Mouse (Mus musculus) right cerebral cortex, postnatal 4 days (tissue): Measurements from ENCODE around the gene Cd200r1.

Experiments used
- DNase-seq: peaks from one replicate; pipeline ENCODE4 v3.0.0-alpha.2; 2022

Cd200r1 gene

DNA sequence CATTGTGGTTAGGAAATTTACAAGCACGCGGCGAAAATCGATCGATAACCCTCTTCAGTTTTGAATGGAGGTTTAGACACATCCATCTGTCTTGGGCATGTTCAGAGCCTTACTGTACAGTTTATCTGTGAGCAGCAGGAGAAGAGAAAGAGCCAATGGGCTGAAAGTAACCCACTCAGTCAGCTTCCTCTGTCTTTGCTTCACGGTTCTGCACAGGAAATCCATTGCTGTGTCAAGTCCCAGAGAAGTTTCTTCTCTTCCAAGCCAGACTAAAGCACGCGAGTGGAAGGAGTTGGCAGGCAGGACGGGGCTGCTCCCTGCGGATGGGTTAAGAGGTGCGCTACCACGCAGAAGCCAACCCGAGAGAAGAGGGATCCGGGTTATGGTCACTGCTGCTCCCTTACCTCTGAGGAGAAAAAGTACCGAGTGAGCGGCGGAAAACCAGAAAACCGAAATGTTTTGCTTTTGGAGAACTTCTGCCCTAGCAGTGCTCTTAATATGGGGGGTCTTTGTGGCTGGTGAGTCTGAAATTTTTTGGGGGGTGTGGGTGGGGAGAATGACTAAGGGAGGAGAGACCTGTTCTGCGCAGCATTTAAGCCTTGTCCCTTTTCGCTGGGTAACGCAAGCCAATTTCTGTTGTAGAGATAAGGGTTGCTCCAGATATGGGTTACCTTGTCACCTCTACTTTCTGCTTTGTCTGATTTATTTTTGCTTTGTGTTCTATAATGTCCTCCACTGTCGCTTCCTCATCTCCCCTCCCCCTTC is at the start of gene Cd200r1:
TSS of gene Cd200r1 (plus strand) at position 182 of the 765 bp plus-strand sequence.
- no peak for DNase-seq

DNA sequence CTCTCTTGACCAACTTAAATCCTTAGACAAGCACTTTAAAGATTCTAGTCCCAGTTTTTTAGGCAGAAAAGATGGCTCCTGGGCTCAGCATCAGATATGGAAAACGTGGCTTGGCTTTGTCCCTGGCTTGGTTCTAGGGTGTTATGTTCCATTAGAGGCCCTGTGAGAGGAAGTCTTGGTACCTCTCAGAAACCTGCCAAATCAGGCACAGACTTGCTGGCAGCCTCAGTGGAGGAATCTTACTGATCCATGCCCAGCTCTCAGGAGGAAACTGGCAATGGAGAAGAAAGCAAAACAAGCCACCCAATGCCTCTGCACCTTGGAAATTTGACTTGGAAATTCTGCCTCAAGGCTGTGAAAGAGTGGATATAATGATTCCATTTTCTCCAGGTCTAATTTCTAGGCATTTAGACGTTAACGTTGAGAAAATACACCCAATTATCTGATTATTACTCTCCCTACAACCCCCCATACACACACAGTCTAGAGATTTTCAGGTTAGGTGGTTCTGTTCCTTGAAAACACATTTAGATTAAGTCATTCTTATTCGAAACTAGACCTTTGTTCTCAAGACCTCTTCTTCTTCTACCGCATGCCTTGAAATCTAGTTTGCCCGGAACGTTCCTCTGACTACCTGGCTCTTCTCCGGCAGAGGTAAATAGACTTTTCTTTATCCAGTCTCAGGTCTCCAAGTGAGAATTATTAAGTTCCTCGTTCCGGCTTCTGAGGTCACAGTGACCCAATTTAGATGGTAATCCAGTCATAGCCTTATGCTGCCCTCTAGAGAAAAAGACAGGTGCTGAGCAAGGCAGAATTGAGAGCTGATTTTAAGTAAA is 49.0 kb upstream of the Cd200r1 start:
- DNase-seq, result no peak

DNA sequence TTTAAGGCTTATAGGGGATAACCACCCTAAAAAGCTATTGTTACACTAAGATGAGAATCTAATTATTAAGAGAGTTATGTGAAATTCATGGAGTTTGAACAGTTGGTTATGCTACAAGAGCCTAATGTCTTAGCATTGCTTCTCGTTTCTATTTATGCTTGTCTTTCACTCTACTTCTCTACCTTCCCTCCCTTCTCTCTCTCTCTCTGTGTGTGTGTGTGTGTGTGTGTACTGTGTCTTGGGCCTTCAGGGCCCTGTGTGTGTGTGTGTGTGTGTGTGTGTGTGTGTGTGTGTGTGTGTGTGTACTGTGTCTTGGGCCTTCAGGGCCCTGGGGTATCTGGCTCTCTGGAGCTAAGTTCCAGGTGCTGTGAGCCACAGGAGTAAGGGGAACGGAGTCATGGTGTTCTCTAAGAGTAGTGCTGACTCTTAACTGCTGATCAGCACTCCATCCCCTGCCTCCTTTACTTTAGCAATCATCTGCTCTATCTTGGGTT is 48.3 kb upstream of the Cd200r1 start:
- no peak for DNase-seq

DNA sequence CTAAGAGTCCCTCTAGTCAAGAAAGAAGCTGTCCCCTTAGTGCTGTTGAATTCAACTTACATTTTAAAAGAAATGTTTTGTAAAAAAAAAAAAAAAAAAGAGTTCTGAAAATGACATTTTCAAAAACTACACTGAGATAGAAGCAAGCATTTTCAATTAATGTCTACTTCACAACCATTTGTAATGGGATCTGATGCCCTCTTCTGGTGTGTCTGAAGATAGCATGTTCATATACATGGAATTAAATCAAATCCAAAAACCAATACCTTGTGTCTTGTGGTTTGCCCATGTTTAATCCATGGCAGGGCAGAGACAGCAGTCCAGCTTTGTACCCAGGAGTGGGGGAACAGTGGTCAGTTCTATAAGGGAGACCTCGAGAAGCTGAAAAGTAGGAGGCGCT is 47.7 kb upstream of the Cd200r1 start:
- DNase-seq, result no peak

DNA sequence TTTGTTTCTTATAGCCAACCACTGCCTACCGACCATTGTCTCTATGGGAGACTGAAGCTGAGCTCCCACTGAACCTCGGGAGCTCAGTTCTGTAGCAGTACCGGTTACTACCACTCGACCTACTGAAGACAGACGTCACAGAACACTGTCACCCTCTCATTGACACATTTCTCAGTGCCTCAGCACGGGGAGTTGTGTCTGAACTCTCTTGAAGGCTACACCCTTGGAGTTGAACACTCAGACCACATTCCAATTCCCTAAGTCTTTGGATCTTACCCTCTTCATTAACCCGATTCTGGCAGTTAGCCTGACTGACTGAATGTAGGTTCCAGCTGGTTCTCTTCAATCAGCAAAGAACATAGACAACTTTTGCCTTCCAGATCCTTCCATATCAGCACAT is 46.2 kb upstream of the Cd200r1 start:
- DNase-seq, result no peak

DNA sequence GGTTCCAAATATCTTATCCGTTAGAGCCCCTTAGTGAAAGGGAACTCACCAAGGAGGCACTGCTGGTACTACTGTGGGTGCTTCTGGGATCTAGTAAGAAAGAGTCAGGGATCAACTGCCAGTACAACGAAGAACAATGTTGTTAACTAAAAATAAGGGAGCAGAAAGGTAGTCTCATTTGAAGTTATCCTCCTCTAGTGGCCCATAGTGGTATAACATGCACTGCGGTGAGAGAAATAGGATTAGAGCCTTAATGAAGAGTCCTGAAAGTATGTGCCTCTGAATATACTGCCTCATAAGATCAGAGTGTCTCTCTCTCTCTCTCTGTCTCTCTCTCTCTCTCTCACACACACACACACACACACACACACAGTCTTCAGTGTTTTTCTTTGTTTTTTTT is 45.0 kb upstream of the Cd200r1 start:
- DNase-seq, result no peak

DNA sequence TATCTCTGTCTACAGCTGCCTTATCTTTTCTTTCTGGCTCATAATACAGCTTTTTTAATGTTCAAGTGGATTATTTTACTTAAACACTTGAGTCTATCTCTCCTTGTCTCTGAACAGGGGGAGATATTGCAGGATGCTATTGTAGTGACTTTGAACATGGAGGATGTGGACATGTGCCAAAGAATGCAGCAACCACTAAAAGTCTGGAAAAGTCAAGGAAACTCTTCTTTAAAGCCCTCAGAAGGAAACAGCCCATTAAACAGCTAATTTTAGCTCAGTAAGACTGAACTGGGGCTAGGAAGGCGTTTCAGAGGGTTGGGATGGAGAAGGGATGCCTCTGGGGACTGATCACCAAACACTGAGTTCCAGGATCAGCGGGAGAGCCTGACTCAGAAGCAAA is 42.9 kb upstream of the Cd200r1 start:
- no peak for DNase-seq

DNA sequence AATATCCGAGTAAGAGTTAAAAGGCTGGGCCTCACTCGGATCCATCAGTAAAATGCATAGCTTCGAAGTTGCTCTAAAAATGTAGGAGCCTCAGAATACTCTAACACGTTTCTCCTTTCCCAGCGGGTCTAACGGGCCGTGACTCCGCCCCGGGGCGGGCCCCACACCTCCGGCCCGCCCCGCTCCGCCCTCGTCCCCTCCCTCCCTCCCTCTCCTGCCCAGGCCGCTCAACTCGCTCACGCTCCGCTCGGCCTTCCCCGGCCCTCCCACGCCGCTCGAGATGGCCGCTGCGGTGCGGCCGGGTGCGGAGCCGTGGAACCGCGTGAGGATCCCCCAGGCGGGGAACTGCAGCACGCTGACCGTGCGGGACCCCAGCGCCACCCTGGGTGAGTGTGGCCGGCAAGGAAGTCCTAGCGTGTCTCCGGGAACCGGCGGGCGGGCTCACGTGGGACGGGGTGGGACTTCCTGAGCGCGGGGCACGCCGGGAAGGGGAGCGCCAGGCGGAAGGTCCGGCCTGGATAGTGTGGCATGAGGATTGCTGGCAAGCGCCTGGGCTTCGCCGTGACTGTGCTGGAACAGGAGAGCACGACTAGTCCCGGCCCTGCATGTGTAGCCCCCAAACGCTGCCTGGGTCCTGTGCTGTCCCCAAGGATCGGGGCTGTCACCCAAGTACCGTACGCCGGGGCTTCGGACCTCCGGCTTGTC is 41.3 kb upstream of the Cd200r1 start, which contains the start of gene Nepro:
TSS of gene Nepro (plus strand) at position 219 of the 705 bp plus-strand sequence.
- DNase-seq, result peak; percentile 89

DNA sequence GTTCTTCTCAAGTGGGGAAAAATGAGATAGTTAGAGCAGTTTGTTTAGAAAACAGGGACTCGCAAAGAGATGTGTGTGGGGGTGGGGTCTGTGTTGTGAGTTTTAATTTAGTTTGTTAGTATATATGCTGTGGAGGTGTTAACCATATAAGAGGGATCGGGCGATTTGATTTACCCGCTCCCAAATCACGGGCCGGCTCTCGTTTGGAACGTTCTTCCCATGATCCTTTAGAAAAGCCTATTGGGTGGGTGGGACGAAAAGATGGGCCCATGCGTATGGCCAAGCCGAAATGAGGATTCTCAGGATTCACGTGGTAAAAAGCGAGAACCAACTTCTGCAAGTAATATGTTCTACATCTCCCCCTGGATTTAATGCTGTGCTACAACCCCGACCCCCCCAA is 40.7 kb upstream of the Cd200r1 start:
- peak; percentile 47 for DNase-seq

DNA sequence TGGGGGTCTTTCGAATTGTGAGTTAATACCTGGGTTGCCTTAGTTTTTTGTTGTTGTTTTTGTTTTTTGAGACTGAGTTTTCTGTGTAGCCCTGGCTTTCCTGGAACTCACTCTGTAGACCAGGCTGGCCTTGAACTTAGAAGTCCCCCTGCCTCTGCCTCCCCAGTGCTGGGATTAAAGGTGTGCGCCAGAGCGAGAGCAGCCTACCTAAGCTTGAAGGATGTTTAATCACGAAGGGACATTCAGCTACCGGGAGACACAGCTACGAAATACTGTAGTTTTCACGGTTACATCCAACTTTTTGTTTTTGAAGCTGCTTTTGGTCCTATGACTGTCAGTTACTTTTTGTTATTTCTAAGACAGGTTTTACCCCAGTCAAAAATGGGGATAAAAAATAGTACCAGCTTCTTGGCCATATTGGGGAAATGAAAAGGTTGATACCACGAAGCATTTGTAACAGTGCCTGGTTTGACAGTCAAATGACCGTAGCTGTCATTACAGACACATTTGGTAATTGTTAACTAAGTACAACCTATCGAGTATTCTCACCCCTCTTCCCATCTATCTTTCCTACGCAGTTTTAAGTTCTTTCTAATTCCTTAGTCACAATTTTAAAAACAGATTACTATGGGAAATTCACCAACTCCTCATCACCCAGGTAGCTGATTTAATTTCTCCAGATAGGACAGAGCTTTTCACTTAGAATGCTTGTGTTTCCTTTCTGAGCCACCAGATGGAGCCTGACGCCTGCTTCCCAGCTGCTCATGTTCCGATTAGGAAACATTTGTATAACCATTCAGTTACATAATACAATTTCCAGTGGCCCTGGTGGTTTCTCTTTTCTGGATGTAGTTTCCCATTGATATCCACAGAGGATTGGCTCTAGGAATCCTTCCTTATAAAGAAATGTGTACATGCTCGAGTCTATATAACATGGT is 40.0 kb upstream of the Cd200r1 start:
- peak; percentile 59 for DNase-seq

DNA sequence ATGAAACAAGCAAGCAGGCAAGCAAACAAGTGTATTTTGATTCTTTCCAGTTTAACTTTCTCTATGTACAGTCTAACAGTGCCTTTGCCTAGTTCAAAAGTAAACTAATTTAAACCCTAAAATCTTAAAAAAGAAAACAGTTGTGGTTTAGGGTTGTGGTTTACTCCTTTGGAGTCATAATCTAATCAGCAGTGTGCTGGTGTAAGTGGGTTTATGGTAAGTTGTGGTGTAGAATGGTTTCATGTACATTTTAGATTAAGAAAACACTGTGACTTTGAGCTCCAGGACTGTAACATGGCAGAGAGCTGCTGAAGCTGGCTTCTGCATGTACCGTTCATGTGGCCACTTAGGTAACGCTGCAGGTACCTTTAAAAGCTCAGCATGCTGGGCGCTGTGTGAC is 38.0 kb upstream of the Cd200r1 start:
- no peak for DNase-seq

DNA sequence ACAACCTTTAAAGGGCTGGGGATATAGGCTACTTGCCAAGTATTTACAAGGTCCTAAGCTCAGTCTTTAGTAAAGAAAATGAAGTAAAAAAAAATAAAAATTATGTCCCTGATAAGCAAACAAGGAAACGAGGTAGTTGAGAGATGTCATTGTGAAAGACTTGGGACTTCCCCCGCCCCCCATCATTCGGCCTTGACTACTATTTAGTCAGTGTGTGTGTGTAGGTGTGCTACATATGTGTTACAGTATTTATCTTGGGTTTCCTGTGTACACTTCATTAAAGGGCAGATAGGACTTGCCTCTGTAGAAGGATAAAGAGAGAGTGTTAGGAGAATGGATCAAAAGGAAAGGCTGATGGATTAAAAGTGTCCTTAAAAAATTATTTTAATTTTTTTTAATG is 31.5 kb upstream of the Cd200r1 start:
- DNase-seq, result no peak

DNA sequence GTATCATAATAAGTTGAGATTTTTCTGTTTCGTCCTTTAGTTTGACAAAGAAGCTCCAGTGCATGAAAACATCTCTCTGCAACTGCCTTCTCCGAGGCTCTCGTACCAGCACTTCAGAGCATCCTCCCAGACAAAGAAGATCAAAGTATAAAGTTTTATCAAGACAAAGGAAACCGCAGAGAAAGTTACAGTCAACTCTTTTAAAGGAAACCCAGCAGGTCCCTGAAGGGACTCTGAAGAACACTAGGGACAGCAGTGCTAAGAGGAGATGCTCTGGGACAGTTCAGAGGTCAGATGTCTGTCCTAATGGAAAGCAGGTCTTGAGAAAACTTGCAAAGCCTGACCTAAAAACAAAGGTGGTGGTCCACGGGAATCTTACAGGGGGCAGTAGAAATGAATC is 29.9 kb upstream of the Cd200r1 start:
- no peak for DNase-seq

DNA sequence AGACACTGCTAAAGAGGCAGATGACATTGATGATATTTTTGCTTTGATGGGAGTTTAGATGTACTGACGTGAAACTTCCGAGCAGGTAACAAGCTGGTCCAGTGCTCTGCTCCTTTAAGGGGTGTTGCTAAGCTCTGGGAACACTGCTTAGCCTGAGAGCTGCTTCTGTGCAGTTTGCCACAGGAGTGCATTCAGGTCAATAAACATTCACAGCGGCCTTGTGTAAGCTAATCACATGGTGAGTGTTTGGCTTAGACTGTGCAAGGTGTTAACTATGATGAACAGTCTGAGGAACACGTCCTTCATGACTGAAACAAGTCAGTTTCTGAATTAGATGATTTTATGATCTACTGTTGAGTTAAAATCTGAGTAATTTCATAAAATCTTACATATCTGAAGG is 29.4 kb upstream of the Cd200r1 start:
- no peak for DNase-seq

DNA sequence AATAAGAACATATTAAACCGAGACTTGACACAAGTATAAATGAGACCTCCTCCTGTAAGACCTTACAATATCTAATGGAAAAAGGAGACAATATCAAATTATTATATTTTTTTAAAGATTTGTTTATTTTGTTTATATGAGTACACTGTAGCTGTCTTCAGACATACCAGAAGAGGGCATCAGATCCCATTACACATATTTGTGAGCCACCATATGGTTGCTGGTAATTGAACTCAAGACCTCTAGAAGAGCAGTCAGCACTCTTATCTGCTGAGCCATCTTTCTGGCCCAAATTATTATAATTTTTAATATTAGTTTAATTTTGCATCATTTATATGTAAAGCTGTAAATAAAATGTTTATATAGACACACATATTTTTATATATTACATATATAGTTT is 22.8 kb upstream of the Cd200r1 start:
- DNase-seq, result no peak

DNA sequence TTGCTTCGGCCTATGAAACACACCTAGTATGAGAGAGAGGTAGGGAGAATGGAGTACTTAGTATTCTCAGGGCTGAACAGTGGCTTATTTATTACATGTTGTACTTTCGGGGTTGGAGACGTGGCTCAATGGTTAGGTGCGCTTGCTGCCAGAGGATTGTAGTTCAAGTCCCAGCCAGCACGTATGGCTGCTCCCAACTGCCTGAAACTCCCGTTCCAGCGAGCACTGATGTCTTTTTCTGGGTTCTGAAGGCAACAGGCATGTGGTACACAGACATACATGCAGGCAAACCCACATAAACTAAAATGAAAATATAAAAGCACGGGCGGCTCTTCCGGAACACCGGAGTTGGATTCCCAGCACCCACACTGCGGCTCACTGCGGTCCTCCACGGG is 20.1 kb upstream of the Cd200r1 start:
- no peak for DNase-seq

DNA sequence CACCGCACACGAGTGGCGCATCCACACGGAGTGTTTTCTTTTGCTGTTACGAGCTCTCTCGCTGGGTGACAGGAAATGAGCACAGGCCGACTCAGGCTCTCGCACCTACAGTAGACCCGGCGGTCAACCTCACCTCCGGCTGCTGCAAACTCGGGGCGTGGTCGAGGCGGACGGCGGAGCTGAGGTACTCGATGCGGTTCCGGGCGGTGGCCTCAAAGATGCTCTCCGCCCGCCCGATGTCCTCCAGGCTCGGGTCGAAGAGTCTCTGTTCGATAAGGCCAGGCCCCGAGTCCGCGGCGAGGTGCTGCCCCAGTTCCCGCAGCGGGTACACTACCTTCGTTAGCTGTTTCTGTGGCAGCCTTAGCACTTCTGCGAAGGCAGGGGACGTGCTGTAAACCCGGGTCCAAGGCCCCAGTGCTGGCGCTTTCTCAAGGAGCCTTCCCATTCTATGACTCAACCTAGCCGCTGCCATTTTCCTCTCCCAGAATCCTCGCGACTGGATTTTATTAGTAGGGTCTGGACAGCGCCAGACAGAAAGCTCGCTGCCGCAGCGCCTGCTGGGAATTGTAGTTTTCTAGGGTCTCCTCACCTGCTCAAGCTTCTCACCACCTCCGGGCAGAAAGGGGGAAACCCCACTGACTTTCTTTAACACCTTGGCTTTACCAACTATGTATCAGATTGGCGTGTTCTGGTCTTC is 19.5 kb upstream of the Cd200r1 start, which contains the start of gene Gtpbp8:
TSS of gene Gtpbp8 (minus strand) at position 498 of the 697 bp plus-strand sequence.
- peak; percentile 79 for DNase-seq

DNA sequence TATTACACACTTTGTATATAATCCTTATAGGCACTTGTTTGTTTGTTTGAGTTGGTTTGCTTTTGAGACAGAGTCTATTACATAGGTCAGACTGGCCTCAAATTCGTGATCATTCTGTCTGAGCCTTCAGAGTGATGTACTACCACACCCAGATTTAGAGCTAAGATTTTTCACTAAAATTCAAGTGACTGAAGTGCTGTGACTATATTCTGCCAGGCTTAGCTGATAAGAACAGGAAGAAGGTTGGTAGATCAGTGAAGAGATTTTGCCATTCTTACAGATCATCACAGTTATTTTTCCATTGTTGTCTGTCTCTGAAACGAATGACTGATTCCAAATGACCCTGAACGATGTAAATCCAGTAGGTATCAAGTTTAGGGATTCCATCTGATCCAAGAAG is 17.5 kb upstream of the Cd200r1 start:
- DNase-seq, result no peak

DNA sequence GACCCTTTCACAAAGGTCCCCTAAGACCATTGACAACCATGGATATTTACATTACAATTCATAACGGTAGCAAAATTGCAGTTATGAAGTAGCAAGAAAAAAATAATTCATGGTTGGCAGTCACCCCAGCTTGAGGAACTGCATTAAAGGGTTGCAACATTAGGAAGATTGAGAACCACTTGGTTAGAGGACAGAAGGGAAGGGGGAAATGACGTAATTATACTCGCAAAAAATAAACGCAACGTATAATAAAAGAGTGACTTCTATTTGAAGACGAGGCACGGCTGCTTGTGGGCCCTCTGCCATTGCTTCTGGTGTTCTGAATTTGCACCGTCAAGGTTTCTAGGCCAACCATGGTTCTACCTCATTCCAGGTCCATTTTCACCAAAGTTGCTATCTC is 7.8 kb upstream of the Cd200r1 start:
- no peak for DNase-seq

DNA sequence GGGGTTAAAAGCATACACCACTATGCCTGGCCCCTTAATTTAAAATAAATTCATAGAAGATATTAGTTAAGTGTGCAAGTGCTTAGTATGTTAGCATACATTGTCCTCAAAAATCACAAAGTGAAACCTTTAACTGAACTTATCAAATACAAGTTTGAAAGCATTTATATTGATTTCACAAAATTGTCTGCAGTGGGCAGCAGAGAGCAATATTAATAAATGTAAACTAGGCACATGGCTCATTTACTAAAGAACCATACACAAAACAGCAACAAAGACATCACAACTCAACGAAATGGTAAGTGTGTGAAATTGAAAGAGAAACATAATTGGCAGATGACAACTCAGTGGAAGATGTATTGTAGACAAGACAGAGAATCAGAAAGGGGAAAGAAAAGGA is 3.7 kb upstream of the Cd200r1 start:
- no peak for DNase-seq

DNA sequence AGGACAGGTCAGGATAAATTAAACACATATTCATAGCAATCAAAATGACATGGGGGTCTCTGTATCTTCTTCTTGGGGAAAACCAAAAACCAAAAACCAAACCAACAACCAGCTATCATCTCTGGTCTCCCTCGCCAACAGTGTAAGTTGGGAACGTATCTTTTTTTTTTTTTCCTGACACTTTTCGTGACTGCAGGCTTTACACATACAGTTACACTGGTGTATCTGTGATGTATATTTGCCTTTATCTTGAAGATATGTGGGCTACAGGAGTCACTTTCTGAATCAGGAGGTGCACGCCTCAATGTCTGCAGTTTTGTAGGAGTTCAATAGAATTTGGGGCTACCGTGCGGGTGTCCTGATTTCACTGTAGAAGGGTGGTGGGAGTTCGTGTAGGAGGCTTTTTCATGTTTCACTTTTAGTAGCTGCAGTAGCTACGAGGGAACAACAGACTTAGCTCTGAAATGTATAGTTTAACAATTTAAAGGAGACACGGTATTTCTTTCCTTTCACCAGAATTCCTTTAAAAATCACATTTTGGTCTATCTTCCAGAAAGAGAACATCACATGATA is 870 bp downstream of the Cd200r1 start:
- no peak for DNase-seq
